Mouse (Mus musculus) ovary, postnatal 10 days (tissue): ENCODE data around the gene Crim1.

Source experiments
- DNase-seq: peaks from one replicate; pipeline ENCODE4 v3.0.0; 2022; ENCODE audit warnings: low spot score

Crim1 gene

DNA sequence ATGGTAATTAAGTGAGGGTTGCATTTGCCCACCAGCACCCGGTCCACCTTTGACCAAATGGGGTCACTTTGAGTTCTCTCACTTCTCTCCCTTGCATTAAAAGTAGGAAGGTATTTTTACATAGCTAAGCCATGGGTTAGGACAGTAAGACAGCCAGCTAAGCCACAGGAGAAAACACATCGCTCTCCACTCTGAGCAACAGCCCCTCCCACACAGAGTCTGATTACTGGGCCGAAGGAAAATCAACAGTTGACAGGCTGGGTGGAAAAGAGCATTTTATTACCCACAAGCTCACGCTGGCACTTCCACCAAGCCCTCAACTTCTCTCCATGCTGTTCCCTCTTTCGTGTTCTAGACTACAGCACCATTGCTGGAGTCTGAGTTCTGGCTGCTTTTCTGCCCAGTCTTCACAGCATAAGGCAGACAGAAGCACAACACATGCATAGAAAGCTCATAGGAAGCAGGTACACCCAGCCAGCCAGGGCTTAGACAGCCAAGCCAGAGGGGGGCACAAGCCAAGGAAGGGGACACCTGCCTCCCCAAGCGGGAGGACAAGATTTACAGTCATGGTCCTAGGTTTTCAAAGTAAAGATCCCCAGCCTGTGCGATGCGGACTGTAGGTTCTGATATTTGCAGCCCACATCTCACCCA is 179.2 kb downstream of the Crim1 start:
- no peak for DNase-seq

DNA sequence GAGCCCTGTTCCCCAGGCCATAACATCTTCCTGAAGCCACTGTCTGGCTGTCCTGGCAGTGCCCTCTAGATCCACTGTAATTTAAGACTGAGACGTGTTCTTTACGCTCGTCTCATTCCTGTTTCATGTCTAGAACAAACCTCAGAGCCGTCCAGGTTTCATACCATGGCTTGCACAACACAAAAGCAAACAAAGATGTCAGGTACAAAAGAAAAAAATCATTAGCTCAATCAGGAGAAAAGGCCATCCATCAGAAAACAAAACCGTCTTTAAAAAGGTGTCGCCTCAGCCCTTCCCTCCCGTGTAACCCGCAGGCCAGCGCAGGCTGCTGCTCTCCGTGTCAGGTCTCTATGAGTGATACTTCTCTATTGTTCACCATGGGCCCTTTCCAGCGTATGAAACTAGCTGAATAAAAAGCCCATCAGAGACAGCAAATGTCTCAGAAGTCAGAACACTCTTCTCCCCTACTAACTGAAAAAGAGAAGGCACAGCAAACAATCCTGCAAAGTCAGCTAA is 179.7 kb downstream of the Crim1 start:
- DNase-seq: no peak

DNA sequence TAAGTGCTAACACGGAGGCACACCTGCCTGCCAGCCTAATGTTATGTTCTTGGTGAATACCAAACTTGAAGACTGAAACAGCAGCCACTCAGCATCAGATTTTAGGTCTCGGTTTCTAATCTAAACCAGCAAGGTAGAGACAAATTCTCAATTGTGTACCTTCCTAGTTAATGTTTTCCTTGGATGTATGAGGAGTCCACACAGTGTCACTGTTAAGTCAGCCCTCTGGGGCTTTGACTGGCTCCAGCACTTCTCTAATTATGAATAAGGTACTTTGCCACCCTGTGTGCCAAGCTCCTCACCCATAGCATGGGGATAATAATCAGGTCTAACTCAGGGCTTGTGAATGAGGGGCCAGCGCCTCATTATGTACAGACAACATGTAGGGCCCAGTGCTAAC is 182.3 kb downstream of the Crim1 start:
- no peak for DNase-seq

DNA sequence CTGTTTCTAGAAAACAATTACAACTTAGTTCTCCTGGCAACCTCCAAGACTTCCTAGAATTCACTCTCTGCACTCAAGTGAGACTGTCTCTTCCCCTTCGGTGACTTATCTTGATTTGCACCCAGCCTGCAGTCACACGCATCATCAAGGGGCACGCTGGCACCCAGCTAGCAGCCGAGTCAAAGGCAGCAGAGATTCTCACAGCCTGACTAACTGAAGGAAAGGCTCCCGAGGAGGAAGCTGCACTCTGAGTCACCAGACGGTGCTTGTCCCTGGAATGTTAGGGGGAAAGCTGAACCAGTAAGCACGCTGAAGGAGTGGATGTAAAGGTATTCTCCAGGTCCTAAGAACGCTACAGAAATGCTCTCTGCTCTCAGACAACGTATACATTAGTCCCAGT is 187.6 kb downstream of the Crim1 start:
- no peak for DNase-seq

DNA sequence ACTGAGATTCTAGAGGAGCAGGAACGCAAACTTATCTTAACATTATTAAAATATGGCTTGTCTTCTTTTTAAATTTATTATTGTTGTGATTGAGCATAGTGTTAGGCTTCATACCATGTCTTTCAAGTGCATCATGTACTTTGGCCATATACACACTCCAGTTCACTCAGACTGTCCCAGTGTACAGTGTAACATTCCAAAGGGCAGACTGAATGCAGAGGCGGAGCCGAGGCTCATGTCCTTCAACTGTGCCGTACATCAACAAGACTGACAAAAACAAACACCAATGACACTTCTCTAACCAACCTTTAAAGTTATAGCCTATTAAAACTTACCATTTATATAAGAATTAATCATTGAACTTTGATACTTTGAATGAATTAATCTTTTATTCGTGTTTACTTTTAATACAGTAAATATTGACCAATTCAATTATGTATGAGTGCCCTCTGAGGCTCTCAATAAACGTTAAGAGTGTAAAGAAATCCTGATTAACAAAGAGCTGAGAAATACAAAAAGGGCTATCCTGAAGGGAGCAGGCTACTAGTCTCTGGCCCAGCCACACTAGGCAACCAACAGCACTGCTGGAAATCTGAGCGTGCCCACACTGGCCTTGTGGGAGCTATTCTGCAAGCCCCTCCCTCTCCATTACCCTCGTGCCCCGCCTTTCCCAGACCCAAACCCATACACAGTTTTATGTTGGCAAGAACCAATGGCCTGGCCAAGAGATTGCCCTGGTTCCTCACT is 188.2 kb downstream of the Crim1 start:
- no peak for DNase-seq

DNA sequence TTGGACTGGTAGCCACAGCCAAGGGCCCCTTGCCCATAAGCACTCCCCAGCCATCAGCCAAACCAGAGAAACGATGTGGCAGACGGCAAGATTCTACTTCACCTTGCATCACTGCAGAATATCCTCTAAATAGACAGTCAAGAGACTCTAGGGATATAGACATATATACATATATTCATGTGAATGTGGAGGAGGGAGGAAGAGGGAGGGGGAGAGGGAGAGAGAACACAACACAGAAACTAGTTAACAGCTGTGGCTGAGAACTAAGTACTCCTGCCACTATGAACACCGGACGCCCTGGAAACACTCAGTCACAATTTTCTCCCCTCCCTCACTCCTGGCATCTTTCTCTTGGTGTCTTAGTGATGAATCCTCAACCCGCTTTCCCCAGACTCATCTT is 189.5 kb downstream of the Crim1 start:
- DNase-seq: no peak

DNA sequence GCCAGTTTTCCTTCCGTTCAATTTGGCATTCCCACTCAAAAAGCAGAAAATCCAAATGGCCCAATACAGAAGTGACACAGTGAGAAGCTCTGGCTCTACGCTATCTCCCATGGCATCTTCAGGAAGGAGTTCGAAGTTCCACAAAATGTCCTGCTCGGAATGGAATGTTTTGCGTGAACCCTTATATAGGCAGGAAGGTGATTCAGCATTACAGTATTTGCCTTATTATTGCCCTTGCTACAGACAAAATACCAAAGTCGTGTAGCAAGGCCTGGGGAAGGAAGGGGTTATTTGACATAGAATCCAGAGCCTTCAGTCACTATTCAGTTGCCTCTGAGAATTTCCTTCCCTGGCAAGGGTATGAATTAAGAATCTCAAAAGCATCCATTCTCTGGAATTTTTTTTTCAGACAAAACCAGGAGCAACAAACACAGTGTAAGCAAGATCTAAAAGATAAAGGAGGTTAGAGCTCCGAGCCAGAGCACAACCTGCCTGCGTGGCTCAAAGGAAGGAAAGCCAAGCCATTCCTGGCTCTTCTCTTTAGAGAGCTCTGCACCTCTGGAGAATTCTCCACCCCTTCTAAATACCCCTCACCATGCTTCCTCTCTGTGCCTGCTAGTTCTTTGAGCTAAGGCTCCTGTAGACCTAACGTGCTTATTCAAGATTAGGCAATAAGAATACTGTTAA is 192.5 kb downstream of the Crim1 start:
- no peak for DNase-seq

DNA sequence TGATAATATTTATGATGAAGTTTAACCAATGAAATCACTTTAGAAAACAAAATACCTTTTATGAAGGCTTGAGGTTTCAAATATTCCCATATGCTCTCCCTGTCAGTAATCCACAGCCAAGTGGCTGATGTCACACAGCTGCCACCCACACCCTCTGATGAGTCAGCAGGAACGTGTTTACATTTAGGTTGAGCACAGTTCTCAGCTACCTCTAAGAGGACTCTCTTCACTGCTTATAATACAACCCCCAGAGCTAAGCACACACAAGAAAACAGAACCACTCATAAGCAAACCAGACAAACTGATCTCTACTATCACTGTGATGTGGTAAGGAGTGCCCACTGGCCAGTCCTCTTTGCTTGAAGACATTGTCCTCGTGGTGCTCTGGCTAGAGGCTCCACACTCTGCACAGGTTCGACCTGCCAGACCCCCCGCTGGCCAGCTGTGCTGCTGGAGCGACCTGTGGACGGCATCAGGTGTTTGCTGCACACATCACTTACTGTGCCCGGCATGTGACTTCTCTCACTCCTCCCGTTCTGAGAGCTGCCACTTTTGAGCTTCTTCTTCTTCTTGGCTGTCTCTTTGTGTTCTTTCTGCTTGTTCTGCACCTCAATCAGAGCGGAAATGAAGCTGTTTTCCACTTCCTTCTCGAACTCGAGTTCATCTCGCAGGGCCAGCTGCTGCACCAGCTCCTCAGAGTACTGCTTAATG is 200.2 kb downstream of the Crim1 start:
- DNase-seq: no peak

DNA sequence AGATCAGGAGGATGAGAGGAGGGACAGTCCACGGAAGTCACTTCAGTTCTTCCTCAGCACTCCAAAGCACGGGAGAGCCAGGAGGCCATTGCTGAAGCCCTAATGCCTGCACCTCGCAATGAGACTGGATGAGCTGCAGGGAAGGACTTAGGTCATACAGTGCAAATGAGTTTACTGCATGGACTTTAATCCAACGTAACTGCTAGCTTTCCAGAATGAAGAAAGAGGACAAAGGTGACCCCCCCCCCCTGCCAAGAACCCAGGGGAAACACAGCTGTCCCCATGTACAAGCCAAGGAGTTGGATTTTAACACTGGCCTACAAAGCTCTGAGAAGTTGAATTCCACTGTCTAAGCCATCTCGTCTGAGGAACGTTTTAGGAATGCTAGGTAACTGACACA is 201.3 kb downstream of the Crim1 start:
- DNase-seq: no peak

DNA sequence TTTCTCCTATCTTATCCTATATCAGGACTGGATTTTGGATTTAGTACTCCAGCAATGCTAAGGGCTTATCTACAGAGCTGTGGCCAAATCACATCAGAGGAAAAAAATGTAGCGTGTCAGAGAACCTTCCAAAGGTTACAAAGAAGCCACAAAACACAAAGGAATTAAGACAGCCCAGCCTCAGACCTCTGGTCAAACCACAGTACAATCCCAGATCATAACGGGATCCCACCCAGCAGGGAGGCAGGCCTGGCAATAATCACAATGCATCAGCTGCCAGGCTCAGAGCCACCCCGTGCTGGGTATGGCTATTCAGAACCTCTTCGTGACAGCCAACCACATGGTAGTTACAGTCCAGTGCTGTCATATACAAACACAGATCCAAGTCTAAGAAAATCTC is 201.7 kb downstream of the Crim1 start:
- no peak for DNase-seq

DNA sequence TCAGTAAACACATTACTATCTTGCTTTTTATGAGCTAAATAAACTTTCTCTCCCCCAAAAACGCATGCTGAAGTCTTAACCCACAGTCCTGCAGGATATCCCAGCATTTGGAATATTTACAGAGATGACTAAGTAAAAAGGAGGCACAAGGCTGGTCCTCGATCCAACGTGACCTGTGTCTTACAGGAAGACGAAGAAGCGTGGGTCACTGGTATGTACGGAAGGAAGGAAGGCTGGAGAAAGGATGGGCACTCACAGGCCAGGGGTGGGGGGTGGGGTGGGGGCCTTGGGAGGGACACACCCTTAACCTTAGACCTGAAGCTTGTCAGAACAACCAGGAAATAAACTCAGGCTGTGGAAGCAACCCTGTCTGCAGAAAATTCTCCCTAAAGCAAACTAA is 202.1 kb downstream of the Crim1 start:
- DNase-seq: no peak

DNA sequence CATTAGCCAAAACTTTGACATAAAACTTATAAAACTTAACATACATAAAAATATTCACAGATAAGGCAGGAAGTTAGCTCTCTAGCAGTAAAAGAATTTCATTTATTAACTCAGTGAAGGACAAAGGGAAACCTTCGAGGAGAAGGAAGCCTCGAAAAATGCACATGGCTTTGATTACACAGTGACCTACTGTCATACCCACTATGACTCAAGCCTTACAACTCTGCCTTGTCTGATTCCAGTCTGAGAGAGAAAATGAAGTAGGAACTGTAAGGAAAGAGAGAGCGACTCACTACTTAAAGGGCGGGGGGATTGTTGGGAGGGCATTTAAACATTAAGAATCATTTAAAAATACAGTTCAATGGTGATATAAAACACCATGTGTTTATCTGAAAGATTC is 203.2 kb downstream of the Crim1 start:
- DNase-seq: no peak

DNA sequence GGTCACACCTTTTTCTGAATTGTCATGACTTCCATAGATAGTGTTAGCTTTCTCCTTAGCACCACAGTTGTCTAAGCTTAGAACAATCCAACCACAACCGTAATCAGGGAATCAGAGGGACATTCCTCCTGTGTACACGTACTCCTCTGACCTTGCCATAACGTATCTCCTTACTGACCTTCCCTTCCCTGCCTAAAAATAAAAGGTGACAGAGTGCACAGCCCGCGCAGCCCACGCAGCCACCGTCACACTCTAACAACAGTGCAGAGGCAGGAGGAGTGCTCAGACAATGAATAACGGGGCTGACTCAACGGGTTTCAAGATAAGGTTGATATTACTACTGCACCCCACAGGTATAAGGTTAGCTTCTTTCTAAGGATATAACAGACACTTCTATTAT is 203.8 kb downstream of the Crim1 start:
- DNase-seq: no peak

DNA sequence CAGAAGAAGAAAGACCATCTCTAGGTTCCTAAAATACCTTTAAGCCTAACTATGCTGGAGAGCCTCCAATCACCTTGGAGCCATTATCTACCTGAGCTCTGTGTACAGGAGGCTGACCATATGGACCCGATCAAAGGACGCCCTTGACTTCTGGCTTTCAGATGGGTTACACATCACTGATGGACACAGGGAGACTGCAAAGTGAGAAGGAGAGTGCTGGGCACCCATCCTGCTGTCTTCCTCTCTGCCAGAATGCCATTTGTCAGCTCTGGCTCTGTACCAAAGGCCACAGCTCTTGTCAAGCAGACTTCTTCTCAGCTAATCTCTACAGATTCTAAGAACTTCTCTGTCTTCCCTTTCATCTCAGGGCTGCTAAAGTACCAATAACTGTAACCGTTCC is 205.3 kb downstream of the Crim1 start:
- no peak for DNase-seq

DNA sequence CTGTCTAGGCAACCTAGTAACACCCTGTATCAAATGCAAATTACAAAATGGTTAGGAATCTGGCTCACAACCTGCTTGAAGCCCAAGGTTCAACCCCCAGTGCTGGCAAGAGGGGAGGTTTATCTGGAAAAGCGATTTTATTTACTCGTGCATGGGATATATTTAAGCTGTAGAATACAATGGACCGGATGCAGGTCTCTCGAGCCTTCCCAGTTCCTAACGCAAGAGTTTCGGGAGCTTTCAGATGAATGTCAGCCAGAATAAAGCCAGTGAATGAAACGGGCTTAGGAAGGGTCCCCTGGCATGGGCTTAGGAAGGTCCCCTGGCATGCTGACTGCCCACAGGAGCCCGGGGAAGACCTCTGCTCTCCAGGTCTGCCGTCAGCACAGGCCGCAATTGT is 206.8 kb downstream of the Crim1 start:
- DNase-seq: no peak

DNA sequence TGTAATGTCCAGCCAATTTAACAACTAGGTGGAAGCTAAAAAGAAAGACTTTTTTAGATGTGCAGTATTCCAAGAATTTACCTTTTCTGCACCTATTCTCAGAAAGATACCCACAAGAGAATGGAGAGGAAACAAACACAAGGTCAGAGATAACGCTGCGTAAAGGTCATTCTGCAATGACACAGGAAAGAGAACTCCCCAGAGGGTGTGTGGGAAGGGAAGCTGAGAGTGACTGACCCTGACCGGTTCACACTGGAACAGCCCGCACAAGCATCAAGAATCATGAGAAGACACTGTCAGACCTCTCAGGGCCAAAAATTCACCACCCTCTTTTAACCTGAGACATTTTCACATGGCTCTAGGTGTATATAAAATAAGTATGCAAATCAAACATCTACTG is 207.5 kb downstream of the Crim1 start:
- no peak for DNase-seq

DNA sequence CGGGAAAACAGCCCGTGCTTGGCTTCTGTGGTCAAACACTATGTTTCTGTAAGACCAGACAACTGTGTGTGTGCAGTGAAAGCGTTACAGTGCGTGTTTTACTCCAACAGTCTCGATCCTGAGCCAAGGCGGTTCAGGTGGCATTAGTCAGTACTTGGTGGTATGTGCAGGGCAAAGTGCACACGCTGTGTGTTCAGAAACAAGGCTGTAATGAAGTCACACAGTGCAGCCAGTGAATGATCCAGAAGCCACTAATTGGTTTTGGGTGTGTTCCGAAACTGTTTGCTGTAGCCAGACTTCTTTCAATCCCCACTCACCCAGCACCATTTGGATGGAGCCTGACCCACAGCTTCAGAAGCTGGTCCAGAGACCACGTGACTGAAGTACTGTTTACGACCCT is 208.3 kb downstream of the Crim1 start:
- no peak for DNase-seq

DNA sequence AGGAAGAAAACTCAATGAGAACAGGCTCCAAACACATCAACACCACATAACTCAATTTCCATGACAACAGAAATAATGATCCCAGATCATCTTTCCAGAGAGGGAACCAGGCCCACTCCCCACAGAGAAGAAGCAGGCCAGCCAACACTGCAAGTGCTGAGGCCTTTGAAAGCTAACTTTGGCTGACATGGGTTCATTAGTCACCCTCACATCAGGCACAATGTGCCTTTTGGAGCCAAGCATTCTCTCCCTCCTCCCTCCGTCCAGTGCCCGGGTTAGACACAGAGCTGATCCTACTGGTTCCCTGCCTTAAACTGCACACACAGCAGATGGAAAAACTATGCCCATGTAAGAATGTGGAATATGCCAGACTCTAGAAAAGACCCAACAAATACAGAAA is 209.9 kb downstream of the Crim1 start:
- DNase-seq: no peak

DNA sequence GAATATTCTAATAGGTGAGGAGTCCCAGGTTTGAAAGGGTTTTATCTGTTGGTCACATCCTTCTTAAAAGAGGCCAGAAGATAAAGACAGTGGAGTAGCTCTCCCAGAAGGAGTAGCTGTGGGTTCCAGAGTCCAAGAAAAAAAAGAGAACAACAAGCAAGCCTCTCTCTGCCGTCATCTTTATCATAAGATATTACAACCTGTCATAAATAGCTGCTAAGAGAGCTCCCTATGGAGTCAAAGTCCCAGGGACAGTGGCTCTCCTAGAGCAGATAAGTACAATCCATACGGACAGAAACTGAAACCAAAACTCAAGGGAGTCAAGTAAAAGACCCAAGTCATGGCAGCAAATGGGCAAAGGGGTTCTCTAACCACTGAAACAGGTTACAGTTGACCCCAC is 215.2 kb downstream of the Crim1 start:
- no peak for DNase-seq

DNA sequence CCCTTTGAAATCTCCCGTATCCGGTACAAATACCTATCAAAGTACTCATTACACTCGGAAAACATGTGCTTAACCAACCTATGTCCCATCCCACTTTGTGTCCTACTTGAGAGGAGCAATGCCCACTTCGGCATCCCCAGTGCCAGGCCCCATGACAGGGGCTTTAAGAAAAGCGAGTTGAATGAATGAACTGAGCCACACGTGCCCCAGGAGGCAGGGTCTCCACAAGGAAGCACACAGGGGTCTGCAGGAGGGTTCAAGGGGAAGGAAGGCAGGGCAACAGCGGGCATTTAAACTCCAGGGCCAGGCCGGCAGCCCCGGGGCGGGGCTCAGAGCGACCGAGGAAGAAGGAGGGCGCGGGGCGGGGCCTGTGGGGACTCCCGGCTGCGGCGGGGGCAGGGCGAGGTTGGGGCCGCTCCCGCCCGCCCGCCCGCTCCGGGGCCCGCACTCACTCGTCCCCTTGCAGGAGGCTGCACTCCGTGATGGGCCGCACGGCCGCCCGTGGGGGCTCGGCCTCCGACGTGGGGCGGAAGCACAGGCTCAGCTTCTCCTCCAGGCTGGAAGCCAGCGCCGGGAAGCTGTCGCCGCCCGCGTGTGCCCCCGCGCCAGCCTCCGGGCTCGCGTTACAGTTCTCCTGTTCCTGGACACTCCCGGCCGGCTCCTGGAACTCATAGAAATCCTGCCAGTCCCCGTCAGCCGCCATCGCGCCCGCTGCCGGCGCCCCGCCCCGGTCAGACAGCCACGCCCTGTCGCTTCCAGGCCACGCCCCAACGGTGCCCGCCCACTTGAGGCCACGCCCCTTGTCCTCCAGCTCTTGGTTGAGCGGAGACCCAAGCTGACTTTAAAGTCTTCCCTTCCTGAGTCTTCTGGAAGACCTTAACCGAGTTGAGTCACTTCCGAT is 217.6 kb downstream of the Crim1 start, which contains the start of gene Fez2:
Fez2 (minus strand) TSS at position 772 of the 901 bp plus-strand sequence.
- DNase-seq: peak; percentile 94

DNA sequence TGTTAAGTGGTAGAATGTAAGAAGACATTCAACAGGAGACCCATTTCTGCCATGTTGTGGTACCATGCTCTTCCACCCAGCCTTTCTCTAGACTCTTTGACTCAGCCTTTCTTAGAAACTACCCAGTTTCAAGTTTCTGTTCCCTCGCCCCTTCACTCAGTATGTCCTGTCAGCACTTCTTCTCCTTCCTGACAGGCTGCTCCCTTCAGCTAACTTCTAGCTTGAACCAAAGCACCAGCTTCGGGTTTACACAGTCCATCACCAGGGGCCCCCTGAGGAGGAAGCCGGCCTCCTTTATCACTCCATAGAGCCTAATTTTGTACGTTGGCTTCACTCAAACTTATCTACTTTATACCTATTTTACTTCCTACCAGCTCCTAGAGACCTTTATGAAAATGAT is 219.2 kb downstream of the Crim1 start:
- DNase-seq: no peak
